Comparison of ENCODE assay signal across 9 mouse cellular contexts in genomic region chr13:23298445-23299232, GRCm38 (mm10). TPM values are rescaled to one million over a fixed set of nuclear protein-coding genes. Genes with fewer than 3 reads are reported as not detected.
A peak's percentile ranks its signal among the peaks of the same experiment; 100 is the strongest.
DNase-seq lines count a peak whose midpoint lies in the region; ATAC-seq and TF ChIP-seq lines count a peak whose summit lies in the region.
"Had no signal": no experiment of that assay in that cellular context is flagged by ENCODE, and none has a peak within 500 bp of the region (broad histone marks: within the 10 kb centered on the region; RNA-seq: fewer than 3 reads in every experiment).

No protein-coding gene starts in this region.

- WGBS in kidney, embryonic 14.5 days, result 1% methylated on average over 21 of the region's 21 CpGs
- 2% methylated on average over 21 of the region's 21 CpGs for WGBS in forebrain, embryonic 11.5 days
- WGBS in limb, embryonic 14.5 days, result 8% methylated on average over 21 of the region's 21 CpGs

- H3K27ac ChIP-seq in kidney, embryonic 14.5 days (ENCODE audit: low read depth, low read length), result no peak overlapping the region
- no peak overlapping the region for H3K27ac ChIP-seq in forebrain, embryonic 11.5 days (ENCODE audit: low read depth, low read length)
- H3K27ac ChIP-seq in limb, embryonic 14.5 days (replicated peaks; ENCODE audit: low read depth, low read length), result no peak overlapping the region

- H3K9me3 ChIP-seq in kidney, embryonic 14.5 days (ENCODE audit: control insufficient read depth, low read length), result no peaks in the 10 kb centered on the region
- H3K9me3 ChIP-seq in G1E (replicated peaks), result no peaks in the 10 kb centered on the region
- no peaks in the 10 kb centered on the region for H3K9me3 ChIP-seq in forebrain, embryonic 11.5 days (ENCODE audit: control insufficient read depth, low read length)
- no peaks in the 10 kb centered on the region for H3K9me3 ChIP-seq in limb, embryonic 14.5 days (ENCODE audit: control insufficient read depth, low read length)

- TF ChIP-seq POLR2A in limb, embryonic 14.5 days (IDR thresholded peaks at IDR 0.05; ENCODE audit: borderline replicate concordance, extremely low read depth, insufficient read depth, insufficient read length), result no peak

- H3K27me3 ChIP-seq in kidney, embryonic 14.5 days (ENCODE audit: control insufficient read depth, insufficient read depth, low read length), result peaks cover 4% of the 10 kb centered on the region; the same call in 1 of the 2 replicates
- peaks cover 4% of the 10 kb centered on the region; the same call in 1 of the 2 replicates for H3K27me3 ChIP-seq in G1E (ENCODE audit: insufficient read depth, low read length)
- H3K27me3 ChIP-seq in forebrain, embryonic 11.5 days (ENCODE audit: control insufficient read depth, insufficient read depth, low read length), result no peaks in the 10 kb centered on the region
- peaks cover 5% of the 10 kb centered on the region; the same call in 1 of the 2 replicates for H3K27me3 ChIP-seq in limb, embryonic 14.5 days (ENCODE audit: control insufficient read depth, insufficient read depth, low read length)

- peak overlapping the region; percentile 58 for H3K4me3 ChIP-seq in kidney, embryonic 14.5 days (ENCODE audit: low read length)
- H3K4me3 ChIP-seq in G1E (ENCODE audit: low read depth, low read length), result peak overlapping the region; percentile 70
- H3K4me3 ChIP-seq in forebrain, embryonic 11.5 days (ENCODE audit: low read depth, low read length), result peak overlapping the region; percentile 46
- peak overlapping the region; percentile 39 for H3K4me3 ChIP-seq in limb, embryonic 14.5 days (replicated peaks; ENCODE audit: low read length)

- ATAC-seq in kidney, embryonic 14.5 days (ENCODE audit: low FRiP score, low TSS enrichment), result peak; percentile 83
- peak; percentile 40; the same call in 1 of the 2 replicates for ATAC-seq in G1E (ENCODE audit: extremely low read depth, insufficient number of reproducible peaks, low FRiP score, poor library complexity, severe bottlenecking)
- peak; percentile 85 for ATAC-seq in forebrain, embryonic 11.5 days (replicated peaks; ENCODE audit: low FRiP score)
- peak; percentile 74 for ATAC-seq in limb, embryonic 14.5 days (ENCODE audit: low FRiP score, low read depth)

- no peak for TF ChIP-seq CTCF in G1E (IDR thresholded peaks at IDR 0.05; ENCODE audit: low read depth, low read length)

- H3K4me1 ChIP-seq in kidney, embryonic 14.5 days (ENCODE audit: control insufficient read depth, insufficient read depth, low read length), result no peaks in the 10 kb centered on the region
- peaks cover 31% of the 10 kb centered on the region for H3K4me1 ChIP-seq in G1E (ENCODE audit: insufficient read depth, low read depth, low read length)
- H3K4me1 ChIP-seq in forebrain, embryonic 11.5 days (replicated peaks; ENCODE audit: control insufficient read depth, insufficient read depth, low read length), result no peaks in the 10 kb centered on the region
- no peaks in the 10 kb centered on the region for H3K4me1 ChIP-seq in limb, embryonic 14.5 days (ENCODE audit: control insufficient read depth, insufficient read depth, low read length)

- DNase-seq in kidney, adult 18-20 months, result no peak
- DNase-seq in G1E (ENCODE audit: low spot score), result no peak
- peak; percentile 79 for DNase-seq in forebrain, embryonic 11.5 days (ENCODE audit: low spot score)
- peak; percentile 76 for DNase-seq in limb, embryonic 14.5 days (ENCODE audit: low spot score)
- DNase-seq in retina, embryonic 14.5 days (ENCODE audit: low spot score), result peak; percentile 68
- DNase-seq in cerebellum, postnatal 36 days, result no peak
- DNase-seq in ovary, postnatal 10 days (ENCODE audit: low spot score), result no peak

- H3K4me2 ChIP-seq in kidney, embryonic 14.5 days (replicated peaks; ENCODE audit: low read depth, low read length), result peak overlapping the region; percentile 72
- H3K4me2 ChIP-seq in forebrain, embryonic 11.5 days (ENCODE audit: low read depth, low read length, severe bottlenecking), result peak overlapping the region; percentile 52
- H3K4me2 ChIP-seq in limb, embryonic 14.5 days (replicated peaks; ENCODE audit: low read depth, low read length, severe bottlenecking), result peak overlapping the region; percentile 53

- H3K9ac ChIP-seq in kidney, embryonic 14.5 days (ENCODE audit: low read depth, low read length), result peak overlapping the region; percentile 50; the same call in 1 of the 2 replicates
- H3K9ac ChIP-seq in forebrain, embryonic 11.5 days (ENCODE audit: low read length), result peak overlapping the region; percentile 64; the same call in 1 of the 2 replicates
- no peak overlapping the region for H3K9ac ChIP-seq in limb, embryonic 14.5 days (ENCODE audit: low read depth, low read length, severe bottlenecking)

- no peaks in the 10 kb centered on the region for H3K36me3 ChIP-seq in kidney, embryonic 14.5 days (ENCODE audit: control insufficient read depth, insufficient read depth, low read length)
- no peaks in the 10 kb centered on the region for H3K36me3 ChIP-seq in G1E (replicated peaks)
- no peaks in the 10 kb centered on the region for H3K36me3 ChIP-seq in forebrain, embryonic 11.5 days (ENCODE audit: control insufficient read depth, insufficient read depth, low read length)
- H3K36me3 ChIP-seq in limb, embryonic 14.5 days (ENCODE audit: control insufficient read depth, insufficient read depth, low read length), result no peaks in the 10 kb centered on the region

RNA-seq across cellular contexts. Expression of gene Vmn1r223, which starts 51.7 kb away (rescaled TPM):
- not detected in 2 replicates for polyA plus RNA-seq in kidney, embryonic 14.5 days (2014; fragmentation: Nextera tagmentation; extraction: Ambion mirVana)
- total RNA-seq in G1E (2014; fragmentation: Nextera tagmentation) (not detected in 2 replicates), G1E (2017) (0.06 and 0.22 TPM in 2 replicates)
- polyA plus RNA-seq in G1E (2012), result not detected in 2 replicates
- not detected in 2 replicates for polyA plus RNA-seq in forebrain, embryonic 11.5 days (2014; fragmentation: Nextera tagmentation; extraction: Ambion mirVana)
- polyA plus RNA-seq in limb, embryonic 14.5 days (2012; rRNA removed), result not detected in 2 replicates
- not detected in 2 replicates for polyA plus RNA-seq in limb, embryonic 14.5 days (2014; fragmentation: Nextera tagmentation; extraction: Ambion mirVana)
- polyA plus RNA-seq: spleen, adult 2 months had no signal

Comparison
In these comparisons a context has a peak if more than half of its experiments do, and no peak if none do; other contexts are left out.
1. DNase-seq: peak in forebrain, embryonic 11.5 days (single experiment), limb, embryonic 14.5 days (single experiment) and retina, embryonic 14.5 days (single experiment); none in kidney, adult 18-20 months (single experiment), G1E (single experiment), cerebellum, postnatal 36 days (0 of 2) and ovary, postnatal 10 days (single experiment).
2. Peak in every context shown above with its lines, with median percentiles within 50 percentile points of each other: ATAC-seq, H3K4me2 ChIP-seq and H3K4me3 ChIP-seq.